Mouse (Mus musculus) erythroblast, embryonic 14.5 days (primary cell): ENCODE measurements around the gene Mycn. TPM values are rescaled to one million over a fixed set of nuclear protein-coding genes. Genes with fewer than 3 reads are reported as not detected.

Source experiments
- H3K27me3 ChIP-seq: 2 replicates; pipeline ENCODE4 v1.6.1; 2012; ENCODE audit warnings: inconsistent platforms; ENCODE audit not compliant: control insufficient read depth
- H3K36me3 ChIP-seq: 2 replicates; pipeline ENCODE4 v1.6.1; 2012; ENCODE audit warnings: mild to moderate bottlenecking, inconsistent platforms; ENCODE audit not compliant: control insufficient read depth
- H3K4me1 ChIP-seq: 2 replicates; pipeline ENCODE4 v1.6.1; 2012; ENCODE audit warnings: inconsistent platforms; ENCODE audit not compliant: control insufficient read depth
- H3K4me3 ChIP-seq: replicated peaks from 2 replicates; pipeline ENCODE3; 2012; ENCODE audit warnings: moderate library complexity, mild to moderate bottlenecking, inconsistent platforms
- H3K9me3 ChIP-seq: 2 replicates; pipeline ENCODE4 v1.6.1; 2012; ENCODE audit warnings: low read length, inconsistent platforms, mixed read lengths; ENCODE audit not compliant: control insufficient read depth
- GATA1 ChIP-seq: IDR thresholded peaks from 2 replicates; pipeline ENCODE4 v1.6.1; 2012; ENCODE audit warnings: low read length, inconsistent platforms, mixed read lengths
- TAL1 ChIP-seq: IDR thresholded peaks from 3 replicates; pipeline ENCODE4 v1.6.1; 2012; ENCODE audit warnings: low read length, inconsistent platforms, mixed read lengths
- polyA plus RNA-seq: library from polyadenylated mRNA; stranded (reverse); fragments of >175 nt; gene quantifications from 2 replicates; pipeline ENCODE4 v1.2.3, GENCODE M21; 2012

Gene Mycn
- polyA plus RNA-seq, 1 experiment: 0.02 TPM

DNA sequence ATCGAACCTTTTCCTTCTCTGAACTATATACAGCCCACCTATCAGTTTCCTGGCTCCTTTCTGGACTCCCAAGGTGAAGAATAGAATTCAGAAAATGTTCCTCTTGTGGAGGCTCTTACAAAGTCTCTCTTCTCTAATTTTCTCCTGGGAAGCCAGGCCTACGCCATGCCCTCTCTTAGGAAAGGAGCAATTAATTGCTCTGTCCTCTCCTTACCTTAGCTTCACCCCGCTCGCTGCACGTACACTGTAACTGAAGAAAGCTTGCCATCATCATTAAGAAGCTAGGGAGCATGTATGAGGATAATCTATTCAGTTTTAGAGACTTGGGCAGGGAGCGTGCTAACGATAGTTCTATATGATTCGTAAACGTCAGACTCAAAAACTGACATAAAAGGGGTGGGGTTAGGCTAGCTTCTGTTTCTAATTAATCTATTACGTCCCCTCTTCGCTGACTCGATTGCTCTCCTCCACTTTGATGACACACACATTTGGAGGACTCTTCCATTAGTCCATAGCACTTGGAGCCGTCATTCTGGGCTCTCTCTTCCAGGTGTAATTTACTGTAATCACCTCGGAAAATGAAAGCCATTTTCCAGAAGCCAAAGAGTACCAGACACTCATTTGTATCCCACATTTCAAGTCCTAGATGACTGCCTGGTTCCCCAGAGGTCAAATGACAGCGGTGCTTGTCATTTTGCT, 55.4 kb downstream of the Mycn start:
- Histone ChIP-seq H3K27me3 (no peaks in the 10 kb centered on the region), H3K4me3 (no peak overlapping the region), H3K4me1 (no peaks in the 10 kb centered on the region), H3K36me3 (no peaks in the 10 kb centered on the region), H3K9me3 (no peaks in the 10 kb centered on the region)
- no peak for TF ChIP-seq GATA1
- no peak for TF ChIP-seq TAL1
